Mouse (Mus musculus) midbrain, embryonic 10.5 days (tissue): ENCODE results near the gene Vmn2r28. TPM values are rescaled to one million over a fixed set of nuclear protein-coding genes. Genes with fewer than 3 reads are reported as not detected.
"Not testable (repeated sequence)": the region's sequence is repeated elsewhere in the genome, so short reads cannot be mapped to it uniquely, and the experiment has no call there.

ENCODE experiments used
- DNase-seq: peaks from one replicate; pipeline ENCODE4 v3.0.0-alpha.2; 2017; ENCODE audit warnings: low spot score
- H3K27ac ChIP-seq: fragments of 300-500 bp; sonication (generic); replicated peaks from 2 replicates; pipeline ENCODE4 v1.5.1; 2016; ENCODE audit warnings: mild to moderate bottlenecking
- H3K27me3 ChIP-seq: fragments of 300-500 bp; sonication (generic); 2 replicates; pipeline ENCODE4 v1.6.1; 2016; ENCODE audit warnings: low read depth, mild to moderate bottlenecking; ENCODE audit not compliant: poor library complexity, severe bottlenecking
- H3K36me3 ChIP-seq: fragments of 300-500 bp; sonication (generic); 2 replicates; pipeline ENCODE4 v1.6.1; 2016; ENCODE audit warnings: mild to moderate bottlenecking, moderate library complexity
- H3K4me1 ChIP-seq: fragments of 300-500 bp; sonication (generic); 2 replicates; pipeline ENCODE4 v1.6.1; 2016
- H3K4me3 ChIP-seq: fragments of 300-500 bp; sonication (generic); 2 replicates; pipeline ENCODE4 v1.5.1; 2016; ENCODE audit warnings: mild to moderate bottlenecking, moderate library complexity
- H3K9me3 ChIP-seq: fragments of 300-500 bp; sonication (generic); replicated peaks from 2 replicates; pipeline ENCODE4 v1.6.1; 2016; ENCODE audit warnings: mild to moderate bottlenecking
- WGBS: fragments of 180-500 bp; shearing (Covaris S2); methylation state at CpG from one replicate; pipeline ENCODE4 v1.1.7; 2016; 5-methylcytosine and 5-hydroxymethylcytosine counted together
- polyA plus RNA-seq: library from polyadenylated mRNA; unstranded; fragments of >200 nt; fragmentation: Nextera tagmentation; extraction: Ambion mirVana; gene quantifications from 2 replicates; pipeline ENCODE4 v1.2.1, GENCODE M21; 2016

Vmn2r28 gene
- polyA plus RNA-seq: not detected in 2 replicates

- not testable (repeated sequence) for H3K4me1 ChIP-seq, H3K27ac ChIP-seq, H3K27me3 ChIP-seq, H3K4me3 ChIP-seq, H3K9me3 ChIP-seq, H3K36me3 ChIP-seq, DNase-seq
Observed at GRCm38 (mm10) chr7:5493856-5494255, at the start of gene Vmn2r28. Vmn2r28 (minus strand) TSS chr7:5493956.

DNA sequence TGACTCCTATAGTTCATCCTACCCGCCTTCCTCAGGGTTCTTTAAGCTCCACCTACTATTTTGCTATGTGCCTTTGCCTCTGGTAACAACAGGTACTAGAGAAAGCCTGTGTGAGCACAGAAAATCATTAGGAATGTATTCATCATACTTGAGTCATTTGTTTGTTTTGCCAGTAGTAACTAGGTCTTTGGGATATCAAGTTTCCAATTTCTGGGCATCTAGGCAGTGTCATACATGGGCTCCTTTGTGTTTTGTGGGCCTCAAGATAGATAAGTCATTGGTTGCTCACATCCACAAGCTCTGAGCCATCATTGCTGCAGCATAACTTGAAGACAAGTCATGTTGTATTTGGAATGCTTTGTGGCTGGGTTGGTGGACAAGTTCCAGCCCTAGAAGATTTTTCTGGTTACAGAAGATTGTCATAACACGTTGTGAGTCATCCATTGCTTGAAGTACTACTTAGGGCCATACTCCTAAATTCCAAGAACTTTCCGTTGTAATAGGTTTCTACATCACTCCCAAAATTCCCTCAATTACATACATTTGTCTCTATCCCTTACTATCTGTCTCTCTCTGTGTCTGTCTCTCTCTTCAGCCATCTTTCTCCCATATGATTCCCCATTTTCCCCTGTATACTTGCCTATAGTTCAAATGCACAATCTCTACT lies 47.1 kb upstream of the Vmn2r28 start:
- not testable (repeated sequence) for H3K27me3 ChIP-seq, H3K4me3 ChIP-seq, DNase-seq, H3K4me1 ChIP-seq, H3K36me3 ChIP-seq, H3K27ac ChIP-seq
- H3K9me3 ChIP-seq: peaks cover 35% of the 10 kb centered on the region
- WGBS: 58% methylated on average over 3 of the region's 3 CpGs

DNA sequence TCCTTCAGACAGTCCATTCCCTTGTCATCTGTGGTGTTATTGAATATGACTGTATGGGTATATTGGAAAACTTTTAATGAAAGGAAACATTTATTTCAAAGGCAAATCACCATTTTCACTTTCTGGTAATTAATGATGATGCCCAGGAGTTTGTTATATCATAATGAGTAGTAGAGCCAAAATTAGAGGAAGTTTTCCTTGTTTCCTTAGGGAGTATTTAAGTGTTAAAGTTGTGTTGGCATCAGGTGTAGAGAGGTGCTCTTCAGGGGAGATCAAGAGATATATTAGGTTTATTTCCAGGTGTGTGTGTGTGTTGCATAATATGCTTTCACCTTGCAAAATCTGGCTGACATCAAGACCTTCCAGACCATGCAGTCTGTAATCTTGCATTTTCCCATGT lies 37.1 kb downstream of the Vmn2r28 start, which contains the start of gene Vmn1r59:
TSS of gene Vmn1r59 (minus strand) at position 101 of the 400 bp plus-strand sequence.
- H3K36me3 ChIP-seq: no peaks in the 10 kb centered on the region
- no peaks in the 10 kb centered on the region for H3K4me1 ChIP-seq
- no peak for DNase-seq
- no peaks in the 10 kb centered on the region for H3K27me3 ChIP-seq
- H3K9me3 ChIP-seq: peaks cover 67% of the 10 kb centered on the region
- no peak within 1 kb of the TSS for H3K4me3 ChIP-seq
- no peak within 1 kb of the TSS for H3K27ac ChIP-seq

DNA sequence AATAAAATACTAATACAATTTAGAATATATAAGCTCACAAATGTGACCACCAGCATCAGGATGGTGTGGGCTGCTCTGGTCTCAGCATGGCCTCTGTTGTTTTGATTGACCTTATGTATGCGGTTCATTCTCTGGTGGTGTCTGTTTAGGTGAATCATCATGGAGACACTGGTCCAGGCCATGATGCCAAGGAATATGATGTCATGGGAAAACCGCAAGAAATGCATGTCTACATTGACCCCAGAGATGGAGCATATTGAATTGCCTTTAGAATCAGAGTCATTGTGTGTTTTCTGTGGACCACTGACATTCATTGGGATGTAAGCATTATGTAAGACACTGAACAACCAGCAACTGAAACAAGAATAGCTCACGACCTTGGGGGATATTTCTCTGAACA lies 39.7 kb downstream of the Vmn2r28 start:
- 72% methylated on average over 3 of the region's 3 CpGs for WGBS
- not testable (repeated sequence) for H3K27ac ChIP-seq, H3K4me3 ChIP-seq, H3K36me3 ChIP-seq, H3K27me3 ChIP-seq, H3K4me1 ChIP-seq, DNase-seq
- H3K9me3 ChIP-seq: peaks cover 76% of the 10 kb centered on the region

- DNase-seq: no peak
- H3K9me3 ChIP-seq: peaks cover 45% of the 10 kb centered on the region
- H3K36me3 ChIP-seq: no peaks in the 10 kb centered on the region
Observed at GRCm38 (mm10) chr7:5448627-5449026, 45.1 kb downstream of the Vmn2r28 start.

More at GRCm38 (mm10) chr7:5448627-5449026, 45.1 kb downstream of the Vmn2r28 start:
- H3K27ac ChIP-seq: no peak overlapping the region
- H3K4me3 ChIP-seq: no peak overlapping the region
- H3K27me3 ChIP-seq: no peaks in the 10 kb centered on the region
- no peaks in the 10 kb centered on the region for H3K4me1 ChIP-seq

Other genes starting within 250 kb of the Vmn2r28 start
- gene Gm5065, start 143.4 kb downstream of the Vmn2r28 start, polyA plus RNA-seq: not detected in 2 replicates
- not detected in 2 replicates for gene Nlrp2, start 142.9 kb downstream of the Vmn2r28 start, polyA plus RNA-seq
- not detected in 2 replicates for gene Vmn1r58, start 80.6 kb downstream of the Vmn2r28 start, polyA plus RNA-seq
- not detected in 2 replicates for gene Vmn1r59, start 37.2 kb downstream of the Vmn2r28 start, polyA plus RNA-seq
- gene Vmn1r60, start 53.4 kb upstream of the Vmn2r28 start, polyA plus RNA-seq: not detected in 2 replicates
- not detected in 2 replicates for gene Vmn1r61, start 119.3 kb upstream of the Vmn2r28 start, polyA plus RNA-seq
- gene Vmn1r62, start 179.7 kb upstream of the Vmn2r28 start, polyA plus RNA-seq: not detected in 2 replicates